Mouse (Mus musculus): ENCODE results near the gene Slc9a1.

DNA sequence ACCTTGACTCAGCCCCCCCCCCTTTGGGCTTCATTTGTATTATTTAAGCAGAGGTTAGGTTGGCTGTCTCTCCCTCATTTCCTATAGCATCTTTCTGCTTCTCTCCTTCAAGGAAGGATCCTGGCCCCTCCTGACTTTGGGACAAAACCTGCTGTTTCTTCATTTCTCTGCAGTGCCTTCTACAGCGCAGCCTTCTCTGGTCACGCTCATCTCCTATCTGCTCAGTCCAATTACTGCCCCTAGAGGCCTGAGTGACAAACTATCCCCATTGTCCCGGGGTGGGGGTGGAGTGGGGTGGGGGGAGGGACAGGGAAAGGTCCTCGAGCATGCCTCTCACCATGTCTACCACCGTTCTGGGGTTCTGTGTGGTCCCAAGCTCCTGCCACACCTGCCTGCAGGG lies 27.8 kb downstream of the Slc9a1 start:
- no peak for TF ChIP-seq TAL1 (IDR thresholded peaks at IDR 0.05; ENCODE audit: low read length)
- no peak for TF ChIP-seq GATA1 (IDR thresholded peaks at IDR 0.05; ENCODE audit: low read length)
